Mouse (Mus musculus): ENCODE data around the gene Irgc1. TPM values are rescaled to one million over a fixed set of nuclear protein-coding genes. Genes with fewer than 3 reads are reported as not detected.

Gene Irgc1
- polyA plus RNA-seq, 1 experiment from 2014 or later = not detected

GRCm38 (mm10) chr7:24425919-24426318 is 26.2 kb downstream of the Irgc1 start:
- no peak overlapping the region for H3K27ac ChIP-seq (ENCODE audit: low read depth, low read length)
- H3K4me1 ChIP-seq (replicated peaks; ENCODE audit: control insufficient read depth, insufficient read depth, low read length) = no peaks in the 10 kb centered on the region
- no peaks in the 10 kb centered on the region for H3K27me3 ChIP-seq (ENCODE audit: control insufficient read depth, insufficient read depth, low read length)
- no peak overlapping the region for H3K4me2 ChIP-seq (ENCODE audit: low read depth, low read length, severe bottlenecking)
- WGBS = 90% methylated on average over 9 of the region's 9 CpGs
- no peaks in the 10 kb centered on the region for H3K9me3 ChIP-seq (ENCODE audit: control insufficient read depth, low read length)
- no peak overlapping the region for H3K4me3 ChIP-seq (ENCODE audit: low read depth, low read length)
- DNase-seq (ENCODE audit: low spot score) = no peak
- no peak for ATAC-seq (replicated peaks; ENCODE audit: low FRiP score)
- H3K9ac ChIP-seq (ENCODE audit: low read length) = no peak overlapping the region
- H3K36me3 ChIP-seq (ENCODE audit: control insufficient read depth, insufficient read depth, low read length) = no peaks in the 10 kb centered on the region; the same call in 1 of the 2 replicates

GRCm38 (mm10) chr7:24423956-24424732 is 28.0 kb downstream of the Irgc1 start:
- peaks cover 8% of the 10 kb centered on the region for H3K4me1 ChIP-seq (replicated peaks; ENCODE audit: control insufficient read depth, insufficient read depth, low read length)
- no peak overlapping the region for H3K9ac ChIP-seq (ENCODE audit: low read length)
- no peaks in the 10 kb centered on the region; the same call in 1 of the 2 replicates for H3K36me3 ChIP-seq (ENCODE audit: control insufficient read depth, insufficient read depth, low read length)
- DNase-seq (ENCODE audit: low spot score) = no peak
- no peak for ATAC-seq (replicated peaks; ENCODE audit: low FRiP score)
- no peak overlapping the region for H3K4me3 ChIP-seq (ENCODE audit: low read depth, low read length)
- no peak overlapping the region for H3K4me2 ChIP-seq (ENCODE audit: low read depth, low read length, severe bottlenecking)
- H3K27me3 ChIP-seq (ENCODE audit: control insufficient read depth, insufficient read depth, low read length) = no peaks in the 10 kb centered on the region
- H3K27ac ChIP-seq (ENCODE audit: low read depth, low read length) = no peak overlapping the region
- H3K9me3 ChIP-seq (ENCODE audit: control insufficient read depth, low read length) = no peaks in the 10 kb centered on the region
- WGBS = 93% methylated on average over 12 of the region's 12 CpGs

GRCm38 (mm10) chr7:24423107-24423763 is 28.9 kb downstream of the Irgc1 start:
- Histone ChIP-seq H3K4me1 (replicated peaks; ENCODE audit: control insufficient read depth, insufficient read depth, low read length) (peaks cover 10% of the 10 kb centered on the region), H3K9ac (ENCODE audit: low read length) (no peak overlapping the region), H3K4me3 (ENCODE audit: low read depth, low read length) (no peak overlapping the region), H3K36me3 (ENCODE audit: control insufficient read depth, insufficient read depth, low read length) (no peaks in the 10 kb centered on the region; the same call in 1 of the 2 replicates), H3K9me3 (ENCODE audit: control insufficient read depth, low read length) (no peaks in the 10 kb centered on the region), H3K27ac (ENCODE audit: low read depth, low read length) (no peak overlapping the region), H3K4me2 (ENCODE audit: low read depth, low read length, severe bottlenecking) (no peak overlapping the region), H3K27me3 (ENCODE audit: control insufficient read depth, insufficient read depth, low read length) (no peaks in the 10 kb centered on the region)
- ATAC-seq (replicated peaks; ENCODE audit: low FRiP score) = no peak
- DNase-seq (ENCODE audit: low spot score) = no peak
- WGBS = 92% methylated on average over 15 of the region's 15 CpGs

GRCm38 (mm10) chr7:24422251-24422650 is 29.8 kb downstream of the Irgc1 start:
- no peaks in the 10 kb centered on the region; the same call in 1 of the 2 replicates for H3K36me3 ChIP-seq (ENCODE audit: control insufficient read depth, insufficient read depth, low read length)
- H3K4me2 ChIP-seq (ENCODE audit: low read depth, low read length, severe bottlenecking) = no peak overlapping the region
- H3K9me3 ChIP-seq (ENCODE audit: control insufficient read depth, low read length) = no peaks in the 10 kb centered on the region
- no peak for ATAC-seq (replicated peaks; ENCODE audit: low FRiP score)
- WGBS = 85% methylated on average over 8 of the region's 8 CpGs
- DNase-seq (ENCODE audit: low spot score) = no peak
- H3K9ac ChIP-seq (ENCODE audit: low read length) = no peak overlapping the region; the same call in 1 of the 2 replicates
- H3K4me3 ChIP-seq (ENCODE audit: low read depth, low read length) = no peak overlapping the region
- H3K4me1 ChIP-seq (replicated peaks; ENCODE audit: control insufficient read depth, insufficient read depth, low read length) = peaks cover 10% of the 10 kb centered on the region
- no peaks in the 10 kb centered on the region for H3K27me3 ChIP-seq (ENCODE audit: control insufficient read depth, insufficient read depth, low read length)
- H3K27ac ChIP-seq (ENCODE audit: low read depth, low read length) = no peak overlapping the region

GRCm38 (mm10) chr7:24421648-24422047 is 30.4 kb downstream of the Irgc1 start:
- Histone ChIP-seq H3K36me3 (ENCODE audit: control insufficient read depth, insufficient read depth, low read length) (no peaks in the 10 kb centered on the region; the same call in 1 of the 2 replicates), H3K9ac (ENCODE audit: low read length) (no peak overlapping the region; the same call in 1 of the 2 replicates), H3K27me3 (ENCODE audit: control insufficient read depth, insufficient read depth, low read length) (no peaks in the 10 kb centered on the region), H3K4me3 (ENCODE audit: low read depth, low read length) (no peak overlapping the region), H3K27ac (ENCODE audit: low read depth, low read length) (no peak overlapping the region), H3K9me3 (ENCODE audit: control insufficient read depth, low read length) (no peaks in the 10 kb centered on the region), H3K4me2 (ENCODE audit: low read depth, low read length, severe bottlenecking) (no peak overlapping the region), H3K4me1 (replicated peaks; ENCODE audit: control insufficient read depth, insufficient read depth, low read length) (peaks cover 10% of the 10 kb centered on the region)
- WGBS = 76% methylated on average over 7 of the region's 7 CpGs
- DNase-seq (ENCODE audit: low spot score) (no peak), ATAC-seq (replicated peaks; ENCODE audit: low FRiP score) (no peak)

GRCm38 (mm10) chr7:24419579-24419978 is 32.5 kb downstream of the Irgc1 start:
- H3K27ac ChIP-seq (ENCODE audit: low read depth, low read length) = peak overlapping the region; percentile 31; the same call in 1 of the 2 replicates
- DNase-seq (ENCODE audit: low spot score) = no peak
- ATAC-seq (replicated peaks; ENCODE audit: low FRiP score) = no peak
- WGBS = 46% methylated on average over 8 of the region's 8 CpGs
- H3K4me1 ChIP-seq (replicated peaks; ENCODE audit: control insufficient read depth, insufficient read depth, low read length) = peaks cover 10% of the 10 kb centered on the region
- H3K4me3 ChIP-seq (ENCODE audit: low read depth, low read length) = no peak overlapping the region
- H3K9me3 ChIP-seq (ENCODE audit: control insufficient read depth, low read length) = no peaks in the 10 kb centered on the region
- no peak overlapping the region for H3K4me2 ChIP-seq (ENCODE audit: low read depth, low read length, severe bottlenecking)
- H3K36me3 ChIP-seq (ENCODE audit: control insufficient read depth, insufficient read depth, low read length) = no peaks in the 10 kb centered on the region; the same call in 1 of the 2 replicates
- no peaks in the 10 kb centered on the region for H3K27me3 ChIP-seq (ENCODE audit: control insufficient read depth, insufficient read depth, low read length)
- H3K9ac ChIP-seq (ENCODE audit: low read length) = 0 out of 2 replicates have a peak overlapping the region, but pooled peaks have one; percentile 16

- H3K4me2 ChIP-seq (ENCODE audit: low read depth, low read length, severe bottlenecking) = no peak overlapping the region
- WGBS = 80% methylated on average over 7 of the region's 7 CpGs
- no peak overlapping the region for H3K27ac ChIP-seq (ENCODE audit: low read depth, low read length)
- DNase-seq (ENCODE audit: low spot score) (no peak), ATAC-seq (replicated peaks; ENCODE audit: low FRiP score) (no peak)
- H3K9me3 ChIP-seq (ENCODE audit: control insufficient read depth, low read length) = no peaks in the 10 kb centered on the region
- H3K4me1 ChIP-seq (replicated peaks; ENCODE audit: control insufficient read depth, insufficient read depth, low read length) = peaks cover 10% of the 10 kb centered on the region
- H3K9ac ChIP-seq (ENCODE audit: low read length) = no peak overlapping the region
- H3K36me3 ChIP-seq (ENCODE audit: control insufficient read depth, insufficient read depth, low read length) = no peaks in the 10 kb centered on the region; the same call in 1 of the 2 replicates
- H3K4me3 ChIP-seq (ENCODE audit: low read depth, low read length) = no peak overlapping the region
- no peaks in the 10 kb centered on the region for H3K27me3 ChIP-seq (ENCODE audit: control insufficient read depth, insufficient read depth, low read length)
Measured at GRCm38 (mm10) chr7:24415261-24415660, 36.8 kb downstream of the Irgc1 start.

- ATAC-seq (replicated peaks; ENCODE audit: low FRiP score) (no peak), DNase-seq (ENCODE audit: low spot score) (no peak)
- Histone ChIP-seq H3K36me3 (ENCODE audit: control insufficient read depth, insufficient read depth, low read length) (no peaks in the 10 kb centered on the region; the same call in 1 of the 2 replicates), H3K9ac (ENCODE audit: low read length) (no peak overlapping the region), H3K27ac (ENCODE audit: low read depth, low read length) (no peak overlapping the region), H3K4me3 (ENCODE audit: low read depth, low read length) (no peak overlapping the region), H3K27me3 (ENCODE audit: control insufficient read depth, insufficient read depth, low read length) (no peaks in the 10 kb centered on the region), H3K4me1 (replicated peaks; ENCODE audit: control insufficient read depth, insufficient read depth, low read length) (no peaks in the 10 kb centered on the region), H3K9me3 (ENCODE audit: control insufficient read depth, low read length) (no peaks in the 10 kb centered on the region), H3K4me2 (ENCODE audit: low read depth, low read length, severe bottlenecking) (no peak overlapping the region)
- 92% methylated on average over 3 of the region's 3 CpGs for WGBS
Measured at GRCm38 (mm10) chr7:24413630-24414029, 38.5 kb downstream of the Irgc1 start.

Data from forebrain, embryonic 11.5 days (tissue).